Mouse (Mus musculus): ENCODE data around the gene Reln. TPM values are rescaled to one million over a fixed set of nuclear protein-coding genes. Genes with fewer than 3 reads are reported as not detected.

The Reln gene
- polyA plus RNA-seq, 1 experiment = 1.4 TPM

GRCm38 (mm10) chr5:22093157-22093865 is 251.2 kb downstream of the Reln start:
- Histone ChIP-seq H3K9ac (ENCODE audit: low read depth, poor library complexity, severe bottlenecking) (no peak overlapping the region), H3K27me3 (ENCODE audit: control insufficient read depth, insufficient read depth, low read length, poor library complexity, severe bottlenecking) (no peaks in the 10 kb centered on the region), H3K4me3 (ENCODE audit: low read depth, low read length) (no peak overlapping the region), H3K9me3 (replicated peaks; ENCODE audit: control insufficient read depth, insufficient read depth, low read length, poor library complexity, severe bottlenecking) (no peaks in the 10 kb centered on the region), H3K4me1 (ENCODE audit: control insufficient read depth, insufficient read depth, low read length) (no peaks in the 10 kb centered on the region), H3K27ac (ENCODE audit: insufficient read depth, low read length) (no peak overlapping the region), H3K36me3 (ENCODE audit: control insufficient read depth, insufficient read depth, low read length, poor library complexity, severe bottlenecking) (no peaks in the 10 kb centered on the region)
- TF ChIP-seq POLR2A (IDR thresholded peaks at IDR 0.05; ENCODE audit: insufficient read depth, low read length) = no peak
- TF ChIP-seq EP300 (IDR thresholded peaks at IDR 0.05; ENCODE audit: insufficient read depth, low read depth, low read length) = no peak
- TF ChIP-seq CTCF (IDR thresholded peaks at IDR 0.05; ENCODE audit: low read depth, low read length) = no peak

- H3K27ac ChIP-seq (ENCODE audit: insufficient read depth, low read length) = no peak overlapping the region
- no peaks in the 10 kb centered on the region for H3K4me1 ChIP-seq (ENCODE audit: control insufficient read depth, insufficient read depth, low read length)
- no peak overlapping the region for H3K9ac ChIP-seq (ENCODE audit: low read depth, poor library complexity, severe bottlenecking)
- H3K27me3 ChIP-seq (ENCODE audit: control insufficient read depth, insufficient read depth, low read length, poor library complexity, severe bottlenecking) = no peaks in the 10 kb centered on the region
- H3K9me3 ChIP-seq (replicated peaks; ENCODE audit: control insufficient read depth, insufficient read depth, low read length, poor library complexity, severe bottlenecking) = no peaks in the 10 kb centered on the region
- no peak overlapping the region for H3K4me3 ChIP-seq (ENCODE audit: low read depth, low read length)
- H3K36me3 ChIP-seq (ENCODE audit: control insufficient read depth, insufficient read depth, low read length, poor library complexity, severe bottlenecking) = no peaks in the 10 kb centered on the region
- TF ChIP-seq CTCF (IDR thresholded peaks at IDR 0.05; ENCODE audit: low read depth, low read length) (no peak), POLR2A (IDR thresholded peaks at IDR 0.05; ENCODE audit: insufficient read depth, low read length) (no peak), EP300 (IDR thresholded peaks at IDR 0.05; ENCODE audit: insufficient read depth, low read depth, low read length) (no peak)
These were observed 264.0 kb downstream of the Reln start for GRCm38 (mm10) chr5:22080468-22080986.

- H3K27me3 ChIP-seq (ENCODE audit: control insufficient read depth, insufficient read depth, low read length, poor library complexity, severe bottlenecking) = no peaks in the 10 kb centered on the region
- TF ChIP-seq EP300 (IDR thresholded peaks at IDR 0.05; ENCODE audit: insufficient read depth, low read depth, low read length) = no peak
- no peak for TF ChIP-seq CTCF (IDR thresholded peaks at IDR 0.05; ENCODE audit: low read depth, low read length)
- no peak for TF ChIP-seq POLR2A (IDR thresholded peaks at IDR 0.05; ENCODE audit: insufficient read depth, low read length)
These were observed 269.5 kb downstream of the Reln start for GRCm38 (mm10) chr5:22074971-22075370.

GRCm38 (mm10) chr5:22072591-22072990 is 271.9 kb downstream of the Reln start:
- Histone ChIP-seq H3K4me1 (ENCODE audit: control insufficient read depth, insufficient read depth, low read length) (no peaks in the 10 kb centered on the region), H3K4me3 (ENCODE audit: low read depth, low read length) (no peak overlapping the region), H3K27ac (ENCODE audit: insufficient read depth, low read length) (no peak overlapping the region), H3K9ac (ENCODE audit: low read depth, poor library complexity, severe bottlenecking) (no peak overlapping the region), H3K36me3 (ENCODE audit: control insufficient read depth, insufficient read depth, low read length, poor library complexity, severe bottlenecking) (no peaks in the 10 kb centered on the region), H3K9me3 (replicated peaks; ENCODE audit: control insufficient read depth, insufficient read depth, low read length, poor library complexity, severe bottlenecking) (peaks cover 5% of the 10 kb centered on the region), H3K27me3 (ENCODE audit: control insufficient read depth, insufficient read depth, low read length, poor library complexity, severe bottlenecking) (no peaks in the 10 kb centered on the region)
- TF ChIP-seq EP300 (IDR thresholded peaks at IDR 0.05; ENCODE audit: insufficient read depth, low read depth, low read length) (no peak), CTCF (IDR thresholded peaks at IDR 0.05; ENCODE audit: low read depth, low read length) (no peak), POLR2A (IDR thresholded peaks at IDR 0.05; ENCODE audit: insufficient read depth, low read length) (no peak)

More at GRCm38 (mm10) chr5:22074971-22075370, 269.5 kb downstream of the Reln start:
- Histone ChIP-seq H3K9me3 (replicated peaks; ENCODE audit: control insufficient read depth, insufficient read depth, low read length, poor library complexity, severe bottlenecking) (peaks cover 5% of the 10 kb centered on the region), H3K9ac (ENCODE audit: low read depth, poor library complexity, severe bottlenecking) (no peak overlapping the region), H3K36me3 (ENCODE audit: control insufficient read depth, insufficient read depth, low read length, poor library complexity, severe bottlenecking) (no peaks in the 10 kb centered on the region), H3K4me3 (ENCODE audit: low read depth, low read length) (no peak overlapping the region), H3K4me1 (ENCODE audit: control insufficient read depth, insufficient read depth, low read length) (no peaks in the 10 kb centered on the region), H3K27ac (ENCODE audit: insufficient read depth, low read length) (no peak overlapping the region)

- H3K36me3 ChIP-seq (ENCODE audit: control insufficient read depth, insufficient read depth, low read length, poor library complexity, severe bottlenecking) = no peaks in the 10 kb centered on the region
- no peak overlapping the region for H3K9ac ChIP-seq (ENCODE audit: low read depth, poor library complexity, severe bottlenecking)
- H3K27me3 ChIP-seq (ENCODE audit: control insufficient read depth, insufficient read depth, low read length, poor library complexity, severe bottlenecking) = no peaks in the 10 kb centered on the region
- no peaks in the 10 kb centered on the region for H3K4me1 ChIP-seq (ENCODE audit: control insufficient read depth, insufficient read depth, low read length)
- H3K9me3 ChIP-seq (replicated peaks; ENCODE audit: control insufficient read depth, insufficient read depth, low read length, poor library complexity, severe bottlenecking) = no peaks in the 10 kb centered on the region
- H3K4me3 ChIP-seq (ENCODE audit: low read depth, low read length) = no peak overlapping the region
- TF ChIP-seq CTCF (IDR thresholded peaks at IDR 0.05; ENCODE audit: low read depth, low read length) (no peak), EP300 (IDR thresholded peaks at IDR 0.05; ENCODE audit: insufficient read depth, low read depth, low read length) (no peak), POLR2A (IDR thresholded peaks at IDR 0.05; ENCODE audit: insufficient read depth, low read length) (no peak)
- no peak overlapping the region for H3K27ac ChIP-seq (ENCODE audit: insufficient read depth, low read length)
These were observed 285.3 kb downstream of the Reln start for GRCm38 (mm10) chr5:22059251-22059650.

GRCm38 (mm10) chr5:22041825-22042224 is 302.7 kb downstream of the Reln start:
- Histone ChIP-seq H3K9ac (ENCODE audit: low read depth, poor library complexity, severe bottlenecking) (no peak overlapping the region), H3K27ac (ENCODE audit: insufficient read depth, low read length) (no peak overlapping the region), H3K4me1 (ENCODE audit: control insufficient read depth, insufficient read depth, low read length) (no peaks in the 10 kb centered on the region), H3K9me3 (replicated peaks; ENCODE audit: control insufficient read depth, insufficient read depth, low read length, poor library complexity, severe bottlenecking) (no peaks in the 10 kb centered on the region), H3K4me3 (ENCODE audit: low read depth, low read length) (no peak overlapping the region), H3K27me3 (ENCODE audit: control insufficient read depth, insufficient read depth, low read length, poor library complexity, severe bottlenecking) (no peaks in the 10 kb centered on the region), H3K36me3 (ENCODE audit: control insufficient read depth, insufficient read depth, low read length, poor library complexity, severe bottlenecking) (no peaks in the 10 kb centered on the region)
- no peak for TF ChIP-seq CTCF (IDR thresholded peaks at IDR 0.05; ENCODE audit: low read depth, low read length)
- no peak for TF ChIP-seq POLR2A (IDR thresholded peaks at IDR 0.05; ENCODE audit: insufficient read depth, low read length)
- no peak for TF ChIP-seq EP300 (IDR thresholded peaks at IDR 0.05; ENCODE audit: insufficient read depth, low read depth, low read length)

Data from ES-Bruce4 (cell line).